Comparison of ENCODE assay signal across 9 mouse cellular contexts in the genomic region with DNA sequence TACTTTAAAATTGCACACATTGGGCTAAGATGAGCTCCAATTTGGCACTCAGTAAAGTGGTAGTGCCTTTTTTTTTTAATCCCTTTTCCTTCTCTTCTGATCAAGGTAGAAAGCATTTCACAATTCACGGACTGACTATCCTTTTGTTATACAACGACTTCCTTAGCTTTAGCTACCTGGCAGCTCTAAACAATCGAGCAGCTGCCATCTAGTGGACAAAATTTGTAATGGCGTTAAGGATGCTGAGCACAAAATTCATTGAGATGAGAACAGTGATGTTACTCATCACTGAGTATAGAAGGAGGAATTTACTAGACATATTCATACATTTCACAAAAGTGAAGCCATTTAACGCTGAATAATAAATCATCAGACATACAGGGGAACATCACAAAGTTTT.
DNase-seq lines count a peak whose midpoint lies in the region; ATAC-seq and TF ChIP-seq lines count a peak whose summit lies in the region.
"Had no signal": no experiment of that assay in that cellular context is flagged by ENCODE, and none has a peak within 500 bp of the region (broad histone marks: within the 10 kb centered on the region; RNA-seq: fewer than 3 reads in every experiment).

No protein-coding gene starts in this region.

- DNase-seq in liver = peak; percentile 7
- no peak for DNase-seq in liver, embryonic 11.5 days (ENCODE audit: low spot score)
- peak; percentile 56 for DNase-seq in adrenal gland, postnatal 10 days
- peak; percentile 54 for DNase-seq in embryo, embryonic 9.5 days (ENCODE audit: extremely low spot score)
- DNase-seq in hindbrain, postnatal 0 days (ENCODE audit: low spot score) = peak; percentile 92
- DNase-seq in left cerebral cortex, postnatal 25 days (ENCODE audit: low spot score in 2 of 2) = peak; percentile 79 to 92
- DNase-seq in neural tube, embryonic 11.5 days (ENCODE audit: low spot score) = peak; percentile 61
- no peak for DNase-seq in ovary, adult 18-20 months (ENCODE audit: low spot score)

- no peak overlapping the region for H3K4me3 ChIP-seq in liver, embryonic 11.5 days (ENCODE audit: low read depth, low read length)
- no peak overlapping the region for H3K4me3 ChIP-seq in hindbrain, postnatal 0 days (ENCODE audit: low read length)
- H3K4me3 ChIP-seq in neural tube, embryonic 11.5 days (ENCODE audit: low read depth, low read length) = no peak overlapping the region
- H3K4me3 ChIP-seq: embryonic facial prominence, embryonic 12.5 days had no signal

- H3K4me2 ChIP-seq in liver, embryonic 11.5 days = no peak overlapping the region
- H3K4me2 ChIP-seq in hindbrain, postnatal 0 days (ENCODE audit: low read depth, low read length) = peak overlapping the region; percentile 30; the same call in 1 of the 2 replicates
- no peak overlapping the region for H3K4me2 ChIP-seq in neural tube, embryonic 11.5 days (ENCODE audit: low read depth)
- H3K4me2 ChIP-seq: embryonic facial prominence, embryonic 12.5 days had no signal

- H3K36me3 ChIP-seq in liver, embryonic 11.5 days (ENCODE audit: control insufficient read depth, insufficient read depth, low read length) = no peaks in the 10 kb centered on the region
- no peaks in the 10 kb centered on the region for H3K36me3 ChIP-seq in hindbrain, postnatal 0 days (ENCODE audit: insufficient read depth, low read length)
- H3K36me3 ChIP-seq in neural tube, embryonic 11.5 days (ENCODE audit: control insufficient read depth, insufficient read depth, low read length) = no peaks in the 10 kb centered on the region
- H3K36me3 ChIP-seq: embryonic facial prominence, embryonic 12.5 days had no signal

- no peaks in the 10 kb centered on the region for H3K4me1 ChIP-seq in liver, embryonic 11.5 days (replicated peaks; ENCODE audit: control insufficient read depth, insufficient read depth, low read length)
- H3K4me1 ChIP-seq in hindbrain, postnatal 0 days (ENCODE audit: insufficient read depth, low read length) = no peaks in the 10 kb centered on the region
- H3K4me1 ChIP-seq in neural tube, embryonic 11.5 days (ENCODE audit: control insufficient read depth, insufficient read depth, low read length) = no peaks in the 10 kb centered on the region
- H3K4me1 ChIP-seq: embryonic facial prominence, embryonic 12.5 days had no signal

- ATAC-seq in liver, embryonic 11.5 days (replicated peaks; ENCODE audit: low FRiP score) = no peak
- ATAC-seq in hindbrain, postnatal 0 days = 0 out of 2 replicates have a peak, but pooled peaks have one; percentile 40
- peak; percentile 22; the same call in 1 of the 2 replicates for ATAC-seq in neural tube, embryonic 11.5 days (ENCODE audit: insufficient read depth, low FRiP score, low TSS enrichment)

- H3K27me3 ChIP-seq in liver, embryonic 11.5 days (replicated peaks; ENCODE audit: control insufficient read depth, insufficient read depth, low read length) = no peaks in the 10 kb centered on the region
- H3K27me3 ChIP-seq in hindbrain, postnatal 0 days (ENCODE audit: insufficient read depth, low read length) = no peaks in the 10 kb centered on the region
- H3K27me3 ChIP-seq in neural tube, embryonic 11.5 days (ENCODE audit: control insufficient read depth, insufficient read depth, low read length) = no peaks in the 10 kb centered on the region
- H3K27me3 ChIP-seq: embryonic facial prominence, embryonic 12.5 days had no signal

- H3K9ac ChIP-seq in liver, embryonic 11.5 days (ENCODE audit: low read depth, low read length) = no peak overlapping the region
- no peak overlapping the region for H3K9ac ChIP-seq in hindbrain, postnatal 0 days (replicated peaks; ENCODE audit: low read length)
- H3K9ac ChIP-seq in neural tube, embryonic 11.5 days (ENCODE audit: low read length) = no peak overlapping the region
- H3K9ac ChIP-seq: embryonic facial prominence, embryonic 12.5 days had no signal

- intact Hi-C loops in left cerebral cortex, postnatal 25 days (cut with DNase I) = loop anchor here (10.0 kb wide), 1 partner anchor 712 kb away; no protein-coding TSS in a partner anchor

- under 1% methylated on average over 5 of the region's 5 CpGs for WGBS in liver, embryonic 11.5 days
- under 1% methylated on average over 5 of the region's 5 CpGs for WGBS in hindbrain, postnatal 0 days
- 0% methylated on average over 5 of the region's 5 CpGs for WGBS in neural tube, embryonic 11.5 days

- no peak overlapping the region for H3K27ac ChIP-seq in liver, embryonic 11.5 days (ENCODE audit: low read depth, low read length)
- H3K27ac ChIP-seq in hindbrain, postnatal 0 days = no peak overlapping the region
- no peak overlapping the region for H3K27ac ChIP-seq in neural tube, embryonic 11.5 days (ENCODE audit: low read depth, low read length)
- H3K27ac ChIP-seq: embryonic facial prominence, embryonic 12.5 days had no signal

- peak; percentile 91 for TF ChIP-seq CTCF in hindbrain, postnatal 0 days (IDR thresholded peaks at IDR 0.05; ENCODE audit: low read depth)

- H3K9me3 ChIP-seq in liver, embryonic 11.5 days (ENCODE audit: control insufficient read depth, low read length) = no peaks in the 10 kb centered on the region
- no peaks in the 10 kb centered on the region for H3K9me3 ChIP-seq in hindbrain, postnatal 0 days (ENCODE audit: low read length)
- H3K9me3 ChIP-seq in neural tube, embryonic 11.5 days (ENCODE audit: control insufficient read depth, low read length) = no peaks in the 10 kb centered on the region
- H3K9me3 ChIP-seq: embryonic facial prominence, embryonic 12.5 days had no signal

Comparison
In these comparisons a context has a peak if more than half of its experiments do, and no peak if none do; other contexts are left out.
1. DNase-seq: peak in liver (single experiment), adrenal gland, postnatal 10 days (single experiment), embryo, embryonic 9.5 days (single experiment), hindbrain, postnatal 0 days (single experiment), left cerebral cortex, postnatal 25 days (2 of 2) and neural tube, embryonic 11.5 days (single experiment); none in liver, embryonic 11.5 days (single experiment) and ovary, adult 18-20 months (single experiment).